Mouse (Mus musculus): ENCODE measurements around the gene Nif3l1.

- TF ChIP-seq CTCF (IDR thresholded peaks at IDR 0.05) (no peak), EP300 (IDR thresholded peaks at IDR 0.05) (no peak)
These were observed 41.2 kb upstream of the Nif3l1 start for GRCm38 (mm10) chr1:58403745-58404144.
